Mouse (Mus musculus) fibroblast of lung, adult 2 months (primary cell): ENCODE results near the gene Arsg.

Experiments used
- DNase-seq: peaks from one replicate; pipeline ENCODE4 v3.0.0-alpha.2; 2011; ENCODE audit warnings: low read depth

Gene Arsg

GRCm38 (mm10) chr11:109495771-109496474 is 22.7 kb downstream of the Arsg start:
- no peak for DNase-seq

- no peak for DNase-seq
These were observed 23.4 kb downstream of the Arsg start for GRCm38 (mm10) chr11:109496475-109496993.

GRCm38 (mm10) chr11:109496996-109497714 is 24.0 kb downstream of the Arsg start:
- DNase-seq = no peak

- DNase-seq = no peak
These were observed 24.8 kb downstream of the Arsg start for GRCm38 (mm10) chr11:109497990-109498389.

GRCm38 (mm10) chr11:109500206-109500605 is 27.0 kb downstream of the Arsg start:
- no peak for DNase-seq

GRCm38 (mm10) chr11:109504977-109505376 is 31.8 kb downstream of the Arsg start:
- no peak for DNase-seq

GRCm38 (mm10) chr11:109505823-109506222 is 32.6 kb downstream of the Arsg start:
- no peak for DNase-seq

- DNase-seq = no peak
These were observed 33.9 kb downstream of the Arsg start for GRCm38 (mm10) chr11:109507068-109507467.

GRCm38 (mm10) chr11:109512995-109513675 is 40.0 kb downstream of the Arsg start:
- no peak for DNase-seq

GRCm38 (mm10) chr11:109514064-109514612 is 41.0 kb downstream of the Arsg start:
- no peak for DNase-seq

- no peak for DNase-seq
These were observed 44.2 kb downstream of the Arsg start for GRCm38 (mm10) chr11:109517330-109517729.

- no peak for DNase-seq
These were observed 44.6 kb downstream of the Arsg start for GRCm38 (mm10) chr11:109517816-109518215.

GRCm38 (mm10) chr11:109520958-109521357 is 47.8 kb downstream of the Arsg start:
- DNase-seq = no peak

GRCm38 (mm10) chr11:109524869-109525268 is 51.7 kb downstream of the Arsg start:
- no peak for DNase-seq

GRCm38 (mm10) chr11:109525571-109525970 is 52.4 kb downstream of the Arsg start:
- DNase-seq = no peak

GRCm38 (mm10) chr11:109530030-109530429 is 56.9 kb downstream of the Arsg start:
- no peak for DNase-seq

GRCm38 (mm10) chr11:109535966-109536365 is 62.8 kb downstream of the Arsg start:
- DNase-seq = no peak

GRCm38 (mm10) chr11:109536939-109537338 is 63.8 kb downstream of the Arsg start:
- no peak for DNase-seq

GRCm38 (mm10) chr11:109539290-109539689 is 66.1 kb downstream of the Arsg start:
- DNase-seq = no peak

- DNase-seq = no peak
These were observed 70.3 kb downstream of the Arsg start for GRCm38 (mm10) chr11:109543466-109543865.

GRCm38 (mm10) chr11:109544432-109544831 is 71.3 kb downstream of the Arsg start:
- no peak for DNase-seq

- no peak for DNase-seq
These were observed 72.1 kb downstream of the Arsg start for GRCm38 (mm10) chr11:109545265-109545664.
